Mouse (Mus musculus): ENCODE measurements at regions not wholly inside any gene's neighbourhood (a gene's known extent, or its start where the extent isn't known, plus 50 kb on each side); places are given as distances from the start of the nearest gene placed in this dataset.

DNA sequence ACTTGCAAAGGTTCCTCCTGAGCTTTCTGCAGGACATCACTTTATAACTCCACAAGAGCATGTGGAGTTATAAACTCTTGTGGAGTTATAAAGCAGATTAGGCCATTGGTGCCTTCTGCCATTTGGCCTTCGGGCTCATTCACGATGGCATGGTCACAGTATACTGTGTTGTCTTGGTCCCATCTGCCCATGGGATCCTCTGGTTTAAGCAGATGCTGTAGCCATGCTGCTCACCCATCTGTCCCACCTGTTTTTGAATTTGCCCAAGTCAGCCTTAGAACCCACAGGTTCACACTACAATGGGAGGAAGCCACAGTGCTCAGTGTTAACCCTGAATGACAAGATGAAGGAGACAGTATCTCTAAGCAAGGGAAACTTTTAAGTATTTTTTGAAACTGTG lies 124.7 kb upstream of the Etl4 start:
- Histone ChIP-seq H3K27me3 (ENCODE audit: control insufficient read depth, insufficient read depth, low read length) (no peaks in the 10 kb centered on the region), H3K9ac (ENCODE audit: low read depth, low read length, severe bottlenecking) (no peak overlapping the region), H3K36me3 (ENCODE audit: control insufficient read depth, insufficient read depth, low read length) (no peaks in the 10 kb centered on the region), H3K4me3 (replicated peaks; ENCODE audit: low read length) (no peak overlapping the region), H3K4me2 (replicated peaks; ENCODE audit: low read depth, low read length, severe bottlenecking) (no peak overlapping the region), H3K9me3 (ENCODE audit: control insufficient read depth, low read length) (no peaks in the 10 kb centered on the region; the same call in 1 of the 2 replicates), H3K4me1 (ENCODE audit: control insufficient read depth, insufficient read depth, low read length) (no peaks in the 10 kb centered on the region), H3K27ac (replicated peaks; ENCODE audit: low read depth, low read length) (no peak overlapping the region)
- no peak for DNase-seq (ENCODE audit: low spot score)
- TF ChIP-seq POLR2A (IDR thresholded peaks at IDR 0.05; ENCODE audit: borderline replicate concordance, extremely low read depth, insufficient read depth, insufficient read length), result no peak
- ATAC-seq (ENCODE audit: low FRiP score, low read depth), result no peak
- 79% methylated on average over 2 of the region's 2 CpGs for WGBS

DNA sequence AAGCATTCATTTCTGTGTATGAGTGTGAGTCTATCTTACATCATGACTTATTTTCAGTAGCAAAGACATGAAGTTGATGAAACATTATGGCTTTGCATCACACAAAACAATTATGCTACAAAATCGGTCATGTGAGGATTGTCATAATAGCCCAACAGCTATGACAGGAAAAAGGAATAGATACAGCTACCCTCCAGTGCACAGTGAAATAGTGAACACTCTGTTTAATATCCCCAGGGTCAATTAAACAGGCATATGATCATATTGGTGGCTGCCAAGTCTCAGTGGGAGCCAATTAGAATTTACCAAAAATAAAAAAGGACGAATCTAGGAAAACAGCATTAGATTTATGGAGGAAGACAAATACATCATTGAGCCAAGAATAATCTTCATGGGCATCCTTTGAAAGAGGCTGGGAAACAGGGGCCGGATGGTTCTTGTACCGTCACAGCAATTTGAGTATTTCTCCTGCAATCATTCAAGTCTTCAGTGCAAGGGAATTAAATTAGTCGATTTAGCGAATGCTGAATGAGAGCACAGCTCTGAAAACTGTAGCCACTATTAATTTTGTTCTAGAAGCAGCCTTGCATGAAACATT lies 123.8 kb upstream of the Etl4 start:
- Histone ChIP-seq H3K9ac (ENCODE audit: low read depth, low read length, severe bottlenecking) (no peak overlapping the region), H3K36me3 (ENCODE audit: control insufficient read depth, insufficient read depth, low read length) (no peaks in the 10 kb centered on the region), H3K27me3 (ENCODE audit: control insufficient read depth, insufficient read depth, low read length) (no peaks in the 10 kb centered on the region), H3K4me3 (replicated peaks; ENCODE audit: low read length) (no peak overlapping the region), H3K9me3 (ENCODE audit: control insufficient read depth, low read length) (no peaks in the 10 kb centered on the region; the same call in 1 of the 2 replicates), H3K4me1 (ENCODE audit: control insufficient read depth, insufficient read depth, low read length) (no peaks in the 10 kb centered on the region), H3K4me2 (replicated peaks; ENCODE audit: low read depth, low read length, severe bottlenecking) (no peak overlapping the region), H3K27ac (replicated peaks; ENCODE audit: low read depth, low read length) (no peak overlapping the region)
- ATAC-seq (ENCODE audit: low FRiP score, low read depth), result no peak
- no peak for DNase-seq (ENCODE audit: low spot score)
- TF ChIP-seq POLR2A (IDR thresholded peaks at IDR 0.05; ENCODE audit: borderline replicate concordance, extremely low read depth, insufficient read depth, insufficient read length), result no peak
- 76% methylated on average over 6 of the region's 6 CpGs for WGBS

DNA sequence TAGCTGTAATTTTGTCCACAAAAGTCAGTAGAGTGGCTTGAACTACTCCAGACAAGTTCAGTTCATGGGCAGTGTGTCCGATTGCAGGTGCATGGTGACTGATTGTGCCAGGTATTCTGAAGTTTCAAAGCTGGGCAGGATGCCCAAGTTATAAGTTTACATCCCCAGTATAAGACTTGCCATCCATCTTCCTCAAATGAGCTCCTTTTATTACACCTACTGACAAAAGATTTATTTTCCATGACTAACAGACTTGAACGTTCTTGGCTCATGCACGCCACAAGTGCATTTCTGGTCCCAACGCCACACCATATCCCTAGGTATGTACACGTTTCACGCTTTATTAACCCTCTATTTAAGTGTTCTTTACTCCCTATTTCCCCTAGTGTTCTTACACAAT lies 117.4 kb upstream of the Etl4 start:
- H3K9me3 ChIP-seq (ENCODE audit: control insufficient read depth, low read length), result no peaks in the 10 kb centered on the region
- no peak overlapping the region for H3K4me2 ChIP-seq (replicated peaks; ENCODE audit: low read depth, low read length, severe bottlenecking)
- DNase-seq (ENCODE audit: low spot score) (no peak), ATAC-seq (ENCODE audit: low FRiP score, low read depth) (no peak)
- no peak for TF ChIP-seq POLR2A (IDR thresholded peaks at IDR 0.05; ENCODE audit: borderline replicate concordance, extremely low read depth, insufficient read depth, insufficient read length)
- WGBS, result 70% methylated on average over 6 of the region's 6 CpGs
- no peaks in the 10 kb centered on the region for H3K27me3 ChIP-seq (ENCODE audit: control insufficient read depth, insufficient read depth, low read length)
- H3K9ac ChIP-seq (ENCODE audit: low read depth, low read length, severe bottlenecking), result no peak overlapping the region
- no peak overlapping the region for H3K4me3 ChIP-seq (replicated peaks; ENCODE audit: low read length)
- H3K36me3 ChIP-seq (ENCODE audit: control insufficient read depth, insufficient read depth, low read length), result no peaks in the 10 kb centered on the region
- H3K27ac ChIP-seq (replicated peaks; ENCODE audit: low read depth, low read length), result no peak overlapping the region
- H3K4me1 ChIP-seq (ENCODE audit: control insufficient read depth, insufficient read depth, low read length), result no peaks in the 10 kb centered on the region

DNA sequence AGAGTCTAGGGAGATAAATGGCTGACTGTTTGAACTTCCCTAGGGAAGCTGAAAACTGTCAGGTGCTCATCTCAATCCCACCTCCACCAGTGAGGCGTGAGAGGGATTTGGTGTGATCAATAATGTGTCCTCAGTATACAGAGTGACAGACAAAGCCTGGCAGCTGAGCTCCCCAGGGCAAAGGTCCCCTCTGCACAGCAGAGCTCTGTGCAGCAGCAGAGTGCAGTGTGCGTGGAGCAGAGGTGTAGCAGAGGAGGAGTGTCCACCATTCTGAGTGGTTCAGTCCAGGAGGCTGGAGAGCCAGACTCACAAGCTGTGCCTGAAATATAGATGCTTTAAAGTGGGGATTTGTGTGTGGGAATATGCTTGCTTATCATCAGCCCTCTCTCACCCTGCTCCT lies 112.8 kb upstream of the Etl4 start:
- 31% methylated on average over 2 of the region's 2 CpGs for WGBS
- H3K9ac ChIP-seq (ENCODE audit: low read depth, low read length, severe bottlenecking), result no peak overlapping the region
- H3K36me3 ChIP-seq (ENCODE audit: control insufficient read depth, insufficient read depth, low read length), result no peaks in the 10 kb centered on the region
- TF ChIP-seq POLR2A (IDR thresholded peaks at IDR 0.05; ENCODE audit: borderline replicate concordance, extremely low read depth, insufficient read depth, insufficient read length), result no peak
- no peak overlapping the region for H3K4me2 ChIP-seq (replicated peaks; ENCODE audit: low read depth, low read length, severe bottlenecking)
- no peak; the same call in 1 of the 2 replicates for ATAC-seq (ENCODE audit: low FRiP score, low read depth)
- H3K9me3 ChIP-seq (ENCODE audit: control insufficient read depth, low read length), result no peaks in the 10 kb centered on the region
- H3K27me3 ChIP-seq (ENCODE audit: control insufficient read depth, insufficient read depth, low read length), result no peaks in the 10 kb centered on the region
- no peak overlapping the region for H3K27ac ChIP-seq (replicated peaks; ENCODE audit: low read depth, low read length)
- no peaks in the 10 kb centered on the region for H3K4me1 ChIP-seq (ENCODE audit: control insufficient read depth, insufficient read depth, low read length)
- no peak for DNase-seq (ENCODE audit: low spot score)
- no peak overlapping the region for H3K4me3 ChIP-seq (replicated peaks; ENCODE audit: low read length)
